Mouse (Mus musculus) midbrain, embryonic 12.5 days (tissue): ENCODE results near the gene Mpc2. TPM values are rescaled to one million over a fixed set of nuclear protein-coding genes. Genes with fewer than 3 reads are reported as not detected.

Source experiments
- ATAC-seq: fragments of 200-750 bp; cut with Nextera tagmentation; 2 replicates; pipeline ENCODE4 v1.8.0; 2017; ENCODE audit warnings: low read depth, moderate TSS enrichment, moderate library complexity; ENCODE audit not compliant: low FRiP score
- H3K27ac ChIP-seq: fragments of 300-500 bp; sonication (generic); replicated peaks from 2 replicates; pipeline ENCODE4 v1.5.1; 2016; ENCODE audit warnings: mild to moderate bottlenecking
- H3K27me3 ChIP-seq: fragments of 300-500 bp; sonication (generic); 2 replicates; pipeline ENCODE4 v1.6.1; 2016; ENCODE audit warnings: mild to moderate bottlenecking
- H3K36me3 ChIP-seq: fragments of 300-500 bp; sonication (generic); 2 replicates; pipeline ENCODE4 v1.6.1; 2016
- H3K4me1 ChIP-seq: fragments of 300-500 bp; sonication (generic); 2 replicates; pipeline ENCODE4 v1.6.1; 2016
- H3K4me2 ChIP-seq: fragments of 300-500 bp; sonication (generic); replicated peaks from 2 replicates; pipeline ENCODE4 v1.6.1; 2016; ENCODE audit warnings: mild to moderate bottlenecking, moderate library complexity
- H3K4me3 ChIP-seq: fragments of 300-500 bp; sonication (generic); 2 replicates; pipeline ENCODE4 v1.5.1; 2016; ENCODE audit warnings: mild to moderate bottlenecking
- H3K9ac ChIP-seq: fragments of 300-500 bp; sonication (generic); replicated peaks from 2 replicates; pipeline ENCODE4 v1.6.1; 2016; ENCODE audit warnings: mild to moderate bottlenecking, moderate library complexity
- H3K9me3 ChIP-seq: fragments of 300-500 bp; sonication (generic); 2 replicates; pipeline ENCODE4 v1.6.1; 2016; ENCODE audit warnings: mild to moderate bottlenecking
- WGBS: fragments of 180-500 bp; shearing (Covaris S2); methylation state at CpG from one replicate; pipeline ENCODE4 v1.1.7; 2016; 5-methylcytosine and 5-hydroxymethylcytosine counted together
- polyA plus RNA-seq: library from polyadenylated mRNA; unstranded; fragments of >200 nt; fragmentation: Nextera tagmentation; extraction: Ambion mirVana; gene quantifications from 2 replicates; pipeline ENCODE4 v1.2.1, GENCODE M21; 2016

The Mpc2 gene
- polyA plus RNA-seq, 1 experiment from 2014 or later, result 139 TPM

DNA sequence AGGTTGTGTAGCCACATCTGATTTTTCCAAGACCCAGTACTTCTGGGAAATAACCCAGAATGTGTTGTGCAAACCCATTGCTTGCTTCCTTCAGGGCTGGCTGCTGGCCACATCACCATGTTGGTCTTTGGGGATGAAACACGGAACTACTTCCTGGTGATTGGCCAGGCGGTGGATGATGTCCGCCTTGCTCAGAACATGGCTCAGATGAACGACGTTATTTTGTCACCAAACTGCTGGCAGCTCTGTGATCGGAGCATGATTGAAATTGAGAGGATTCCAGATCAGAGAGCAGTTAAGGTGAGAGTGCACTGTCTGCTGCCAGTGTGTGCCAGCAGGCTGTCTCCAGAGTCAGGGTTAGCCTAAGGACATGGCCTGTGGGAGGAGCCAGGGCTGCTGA lies 49.7 kb downstream of the Mpc2 start:
- Histone ChIP-seq H3K27me3 (no peaks in the 10 kb centered on the region), H3K9ac (no peak overlapping the region), H3K4me1 (no peaks in the 10 kb centered on the region), H3K4me2 (no peak overlapping the region), H3K4me3 (no peak overlapping the region), H3K36me3 (no peaks in the 10 kb centered on the region), H3K27ac (no peak overlapping the region), H3K9me3 (no peaks in the 10 kb centered on the region)
- WGBS, result 88% methylated on average over 6 of the region's 6 CpGs
- no peak for ATAC-seq

GRCm38 (mm10) chr1:165520716-165521115 lies 60.3 kb downstream of the Mpc2 start:
- H3K27ac ChIP-seq, result no peak overlapping the region
- no peaks in the 10 kb centered on the region for H3K27me3 ChIP-seq
- H3K4me1 ChIP-seq, result no peaks in the 10 kb centered on the region
- no peak overlapping the region for H3K9ac ChIP-seq
- 89% methylated on average over 7 of the region's 7 CpGs for WGBS
- ATAC-seq, result no peak
- no peak overlapping the region for H3K4me3 ChIP-seq
- no peaks in the 10 kb centered on the region for H3K36me3 ChIP-seq
- no peaks in the 10 kb centered on the region for H3K9me3 ChIP-seq
- H3K4me2 ChIP-seq, result no peak overlapping the region

Other genes starting within 250 kb of the Mpc2 start
- gene Tiprl, start 223.6 kb upstream of the Mpc2 start, polyA plus RNA-seq, result 101 and 118 TPM in 2 replicates
- gene Gpr161, start 164.8 kb upstream of the Mpc2 start, polyA plus RNA-seq, result 3.2 and 3.9 TPM in 2 replicates
- 8.9 and 10.6 TPM in 2 replicates for gene Dcaf6, start 162 bp upstream of the Mpc2 start, polyA plus RNA-seq
- 0.33 and 0.47 TPM in 2 replicates for gene Adcy10, start 24.5 kb downstream of the Mpc2 start, polyA plus RNA-seq
- 133 and 139 TPM in 2 replicates for gene Mpzl1, start 173.9 kb downstream of the Mpc2 start, polyA plus RNA-seq
- 9.3 and 13.2 TPM in 2 replicates for gene Rcsd1, start 249.1 kb downstream of the Mpc2 start, polyA plus RNA-seq